Mouse (Mus musculus) kidney, adult 8-10 months (tissue): ENCODE measurements around the gene Capn1.
"Not testable (repeated sequence)": the region's sequence is repeated elsewhere in the genome, so short reads cannot be mapped to it uniquely, and the experiment has no call there.

Experiments
- DNase-seq, 2 experiments: peaks; one replicate each; pipeline ENCODE4 v3.0.0; 2022

Capn1 gene

GRCm38 (mm10) chr19:6015511-6016315, at the start of gene Capn1:
Capn1 (minus strand) TSS chr19:6015897.
- peak; percentile 47 to 58 for DNase-seq

GRCm38 (mm10) chr19:6063081-6063480, 47.4 kb upstream of the Capn1 start:
- no peak for DNase-seq

GRCm38 (mm10) chr19:6062418-6062817, 46.7 kb upstream of the Capn1 start:
- no peak for DNase-seq

GRCm38 (mm10) chr19:6061641-6062302, 46.1 kb upstream of the Capn1 start:
- DNase-seq: peak in 1 of 2 experiments; percentile 50

- peak; percentile 96 to 97 for DNase-seq
Observed at GRCm38 (mm10) chr19:6061021-6061533, 45.4 kb upstream of the Capn1 start, which contains the start of gene Znhit2. Znhit2 (plus strand) TSS chr19:6061192.

GRCm38 (mm10) chr19:6058966-6059365, 43.3 kb upstream of the Capn1 start:
- no peak for DNase-seq

GRCm38 (mm10) chr19:6058513-6058912, 42.8 kb upstream of the Capn1 start:
- DNase-seq: no peak

- peak; percentile 98 to 99 for DNase-seq
Observed at GRCm38 (mm10) chr19:6057313-6058096, 41.8 kb upstream of the Capn1 start, which contains the start of the genes Mrpl49 and Fau. Mrpl49 (minus strand) TSS chr19:6057785. Fau (plus strand) TSS chr19:6057844.

- no peak for DNase-seq
Observed at GRCm38 (mm10) chr19:6056696-6057095, 41.0 kb upstream of the Capn1 start.

GRCm38 (mm10) chr19:6054296-6054695, 38.6 kb upstream of the Capn1 start:
- DNase-seq: peak in 1 of 2 experiments; percentile 3

GRCm38 (mm10) chr19:6052516-6052915, 36.8 kb upstream of the Capn1 start:
- no peak for DNase-seq

- DNase-seq: no peak
Observed at GRCm38 (mm10) chr19:6048681-6049410, 33.1 kb upstream of the Capn1 start.

- no peak for DNase-seq
Observed at GRCm38 (mm10) chr19:6047899-6048166, 32.1 kb upstream of the Capn1 start.

GRCm38 (mm10) chr19:6047154-6047898, 31.6 kb upstream of the Capn1 start:
- no peak for DNase-seq

GRCm38 (mm10) chr19:6046294-6047153, 30.8 kb upstream of the Capn1 start, which contains the start of gene Syvn1:
Syvn1 (plus strand) TSS chr19:6046576.
- DNase-seq: peak; percentile 93 to 96

- DNase-seq: peak in 1 of 2 experiments; percentile 40
Observed at GRCm38 (mm10) chr19:6045366-6046293, 29.9 kb upstream of the Capn1 start.

- DNase-seq: not testable (repeated sequence)
Observed at GRCm38 (mm10) chr19:6044102-6044501, 28.4 kb upstream of the Capn1 start.

- no peak for DNase-seq
Observed at GRCm38 (mm10) chr19:6042293-6042692, 26.6 kb upstream of the Capn1 start.

- DNase-seq: no peak
Observed at GRCm38 (mm10) chr19:6040002-6040401, 24.3 kb upstream of the Capn1 start.
